Mouse (Mus musculus): Measurements from ENCODE around the gene Selenbp1.
"Not testable (repeated sequence)": the region's sequence is repeated elsewhere in the genome, so short reads cannot be mapped to it uniquely, and the experiment has no call there.

Selenbp1 gene

GRCm38 (mm10) chr3:94932279-94932678 is 577 bp upstream of the Selenbp1 start:
- DNase-seq (ENCODE audit: extremely low read depth, low read depth, low spot score): not testable (repeated sequence)

DNA sequence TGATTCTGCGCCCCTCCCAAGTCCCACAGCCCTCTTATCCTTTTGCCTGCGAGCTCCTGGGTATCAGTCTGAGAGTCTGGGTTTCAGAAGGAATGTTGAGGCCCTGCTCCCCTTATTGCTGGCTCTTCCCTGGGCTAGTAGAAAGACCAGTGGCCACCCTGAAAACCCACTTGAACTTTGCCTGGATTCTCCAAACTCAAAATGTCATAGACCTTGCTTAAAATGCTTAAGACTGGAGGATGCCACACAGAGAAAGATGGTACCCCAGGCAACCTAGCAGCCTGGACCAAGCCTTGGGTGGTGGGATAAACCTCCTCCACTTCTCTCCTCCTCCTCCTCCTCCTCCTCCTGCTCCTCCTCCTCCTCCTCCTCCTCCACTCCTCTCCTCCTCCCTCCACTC is 748 bp downstream of the Selenbp1 start:
- not testable (repeated sequence) for DNase-seq (ENCODE audit: extremely low read depth, low read depth, low spot score)

DNA sequence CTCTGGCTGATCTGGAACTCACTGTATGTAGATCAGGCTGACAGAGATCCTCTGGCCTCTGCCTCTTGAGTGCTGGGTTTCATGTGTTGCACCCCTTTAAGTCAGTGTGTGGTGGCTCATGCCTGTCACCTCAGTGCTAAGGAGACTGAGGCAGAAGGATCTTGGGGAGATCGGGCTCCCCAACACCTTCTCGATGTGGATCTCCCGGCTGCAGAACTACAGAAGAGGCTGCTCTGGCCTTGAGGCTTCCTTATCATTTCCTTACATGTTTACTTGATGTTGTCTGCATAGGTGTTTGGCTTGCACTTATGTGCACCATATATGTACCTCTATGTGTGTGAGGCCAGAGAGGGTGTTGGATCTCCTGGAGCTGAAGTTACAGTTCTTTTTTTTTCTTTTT is 1.7 kb downstream of the Selenbp1 start:
- not testable (repeated sequence) for DNase-seq (ENCODE audit: extremely low read depth, low read depth, low spot score)

- not testable (repeated sequence) for DNase-seq (ENCODE audit: extremely low read depth, low read depth, low spot score)
Observed at GRCm38 (mm10) chr3:94935332-94935731, 2.5 kb downstream of the Selenbp1 start.

GRCm38 (mm10) chr3:94936147-94936546 is 3.3 kb downstream of the Selenbp1 start:
- DNase-seq (ENCODE audit: extremely low read depth, low read depth, low spot score): not testable (repeated sequence)

DNA sequence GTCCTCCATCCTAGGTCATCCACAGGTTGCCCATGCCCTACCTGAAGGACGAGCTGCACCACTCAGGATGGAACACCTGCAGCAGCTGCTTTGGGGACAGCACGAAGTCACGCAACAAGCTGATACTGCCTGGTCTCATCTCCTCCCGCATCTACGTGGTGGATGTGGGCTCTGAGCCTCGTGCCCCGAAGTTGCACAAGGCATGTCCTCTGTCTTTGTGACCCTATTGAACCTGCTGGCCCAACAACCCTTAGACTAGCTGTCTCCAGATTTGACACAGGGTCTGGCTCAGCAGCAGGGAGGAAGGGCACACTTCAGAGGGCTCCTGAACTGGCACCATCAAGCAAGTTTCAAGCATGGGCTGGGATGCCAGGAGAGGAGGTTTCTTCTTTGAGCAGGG is 4.3 kb downstream of the Selenbp1 start:
- DNase-seq (ENCODE audit: extremely low read depth, low read depth, low spot score): not testable (repeated sequence)

GRCm38 (mm10) chr3:94940033-94940432 is 7.2 kb downstream of the Selenbp1 start:
- DNase-seq (ENCODE audit: extremely low read depth, low read depth, low spot score): not testable (repeated sequence)

GRCm38 (mm10) chr3:94942211-94942967 is 9.5 kb downstream of the Selenbp1 start:
- not testable (repeated sequence) for DNase-seq (ENCODE audit: extremely low read depth, low read depth, low spot score)

- not testable (repeated sequence) for DNase-seq (ENCODE audit: extremely low read depth, low read depth, low spot score)
Observed at GRCm38 (mm10) chr3:94943706-94944105, 10.8 kb downstream of the Selenbp1 start.

- no peak for DNase-seq (ENCODE audit: extremely low read depth, low read depth, low spot score)
Observed at GRCm38 (mm10) chr3:94948066-94948614, 15.3 kb downstream of the Selenbp1 start.

- DNase-seq (ENCODE audit: extremely low read depth, low read depth, low spot score): no peak
Observed at GRCm38 (mm10) chr3:94949645-94950044, 16.8 kb downstream of the Selenbp1 start.

DNA sequence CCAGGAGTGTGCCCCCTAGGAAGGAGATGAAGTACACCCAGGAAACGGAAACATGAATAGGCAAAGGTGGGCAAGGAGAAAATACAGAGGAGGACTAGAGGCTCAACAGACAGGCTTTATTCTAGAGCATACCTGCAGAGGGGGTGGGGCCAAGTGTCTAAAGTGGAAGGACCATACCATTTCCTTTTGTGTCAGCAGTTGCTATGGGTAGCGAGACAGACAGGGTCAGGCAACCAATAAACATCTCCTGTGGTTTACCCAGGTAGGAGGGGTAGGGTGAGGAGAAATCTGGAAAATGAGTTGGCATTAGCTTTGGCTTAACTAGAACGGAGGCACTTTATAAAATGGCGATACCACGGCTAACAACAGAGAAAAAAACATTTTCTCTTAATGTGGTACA is 19.9 kb downstream of the Selenbp1 start:
- DNase-seq (ENCODE audit: extremely low read depth, low read depth, low spot score): no peak

DNA sequence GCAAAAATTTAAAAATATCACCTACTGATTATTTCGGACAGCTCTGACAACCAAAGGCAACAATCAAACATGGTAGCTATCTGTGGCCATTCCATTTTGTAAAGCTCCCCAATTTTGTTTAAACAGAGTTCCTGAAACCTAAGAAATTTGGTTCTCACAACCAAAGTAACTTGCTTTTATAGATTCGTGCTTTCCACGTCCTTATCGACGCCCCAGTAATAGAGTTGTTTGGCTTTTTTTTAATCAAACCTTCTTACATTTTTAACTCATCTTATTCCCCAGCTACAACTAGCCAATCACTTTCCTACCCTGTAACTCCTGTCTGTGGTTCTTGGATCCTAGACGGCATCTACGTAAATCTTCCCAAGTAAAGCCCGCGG is 20.5 kb downstream of the Selenbp1 start:
- DNase-seq (ENCODE audit: extremely low read depth, low read depth, low spot score): no peak

- peak; percentile 92 for DNase-seq (ENCODE audit: extremely low read depth, low read depth, low spot score)
Observed at GRCm38 (mm10) chr3:94953764-94954616, 21.1 kb downstream of the Selenbp1 start, which contains the start of gene Rfx5. Gene Rfx5, plus strand, starts transcription at chr3:94954075.

DNA sequence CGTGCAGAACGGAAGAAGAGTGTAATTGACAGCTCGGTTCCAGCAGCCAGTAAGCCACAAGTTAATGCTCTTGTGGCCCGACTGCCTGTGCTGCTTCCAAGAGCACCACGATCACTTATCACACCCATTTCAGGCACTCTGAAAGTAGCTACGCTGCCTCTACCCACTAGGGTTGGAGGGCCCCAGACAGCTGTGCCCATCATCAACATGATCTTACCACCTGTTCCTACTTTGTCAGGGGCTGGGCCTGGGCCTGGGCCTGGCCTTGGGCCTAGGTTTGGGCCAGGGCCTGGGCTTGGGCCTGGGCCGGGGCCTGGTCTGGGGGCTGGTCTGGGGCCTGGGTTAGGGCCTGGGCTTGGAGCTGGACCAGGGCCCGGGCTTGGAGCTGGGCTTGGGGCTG is 25.4 kb downstream of the Selenbp1 start:
- DNase-seq (ENCODE audit: extremely low read depth, low read depth, low spot score): no peak

GRCm38 (mm10) chr3:94959871-94960270 is 27.0 kb downstream of the Selenbp1 start:
- no peak for DNase-seq (ENCODE audit: extremely low read depth, low read depth, low spot score)

- DNase-seq (ENCODE audit: extremely low read depth, low read depth, low spot score): no peak
Observed at GRCm38 (mm10) chr3:94960322-94960721, 27.5 kb downstream of the Selenbp1 start.

- no peak for DNase-seq (ENCODE audit: extremely low read depth, low read depth, low spot score)
Observed at GRCm38 (mm10) chr3:94964989-94965388, 32.1 kb downstream of the Selenbp1 start.

GRCm38 (mm10) chr3:94965878-94966277 is 33.0 kb downstream of the Selenbp1 start:
- no peak for DNase-seq (ENCODE audit: extremely low read depth, low read depth, low spot score)

DNA sequence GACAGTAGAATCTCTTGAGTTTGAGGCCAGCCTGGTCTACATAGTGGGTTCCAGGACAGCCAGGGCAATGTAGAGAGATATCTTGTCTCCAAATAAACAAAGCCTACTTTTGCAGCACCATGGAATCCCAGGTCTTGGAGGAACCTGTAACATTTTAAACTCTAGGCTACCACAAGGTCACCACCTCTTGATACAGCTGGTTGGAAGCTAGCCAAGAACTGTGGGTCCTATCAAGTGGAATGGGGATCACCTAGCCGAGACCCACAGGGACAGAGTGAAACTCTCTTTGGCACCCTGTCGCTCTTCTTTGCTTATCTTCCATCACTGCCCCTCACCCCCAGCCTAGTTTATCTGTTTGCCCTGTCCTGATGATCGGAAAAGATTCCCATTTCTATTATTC is 39.7 kb downstream of the Selenbp1 start:
- no peak for DNase-seq (ENCODE audit: extremely low read depth, low read depth, low spot score)

GRCm38 (mm10) chr3:94973620-94974019 is 40.8 kb downstream of the Selenbp1 start:
- DNase-seq (ENCODE audit: extremely low read depth, low read depth, low spot score): no peak

Measured in fat pad, adult 2 months (tissue).